8 mouse cellular contexts compared by ENCODE assay signal in genomic region chr9:108832390-108833108, GRCm38 (mm10). TPM values are rescaled to one million over a fixed set of nuclear protein-coding genes. Genes with fewer than 3 reads are reported as not detected.
DNase-seq lines count a peak whose midpoint lies in the region; ATAC-seq and TF ChIP-seq lines count a peak whose summit lies in the region.

No protein-coding gene starts in this region.

- DNase-seq in A20 (ENCODE audit: low read depth, low spot score): peak; percentile 92
- peak; percentile 95 for DNase-seq in brain, embryonic 14.5 days (ENCODE audit: low read depth)
- peak; percentile 91 for DNase-seq in liver, embryonic 11.5 days (ENCODE audit: low spot score)
- peak; percentile 65 to 70 for DNase-seq in spleen, postnatal 14 days (ENCODE audit: low spot score in 2 of 2)

- TF ChIP-seq CTCF in brain, embryonic 14.5 days (IDR thresholded peaks at IDR 0.05; ENCODE audit: borderline replicate concordance, extremely low read depth, insufficient read depth, insufficient read length): no peak

- no peaks in the 10 kb centered on the region for H3K9me3 ChIP-seq in heart, embryonic 12.5 days (replicated peaks)
- no peaks in the 10 kb centered on the region for H3K9me3 ChIP-seq in kidney, embryonic 16.5 days (ENCODE audit: low read length)
- no peaks in the 10 kb centered on the region for H3K9me3 ChIP-seq in liver, embryonic 11.5 days (ENCODE audit: control insufficient read depth, low read length)

- TF ChIP-seq POLR2A in brain, embryonic 14.5 days (IDR thresholded peaks at IDR 0.05; ENCODE audit: borderline replicate concordance, extremely low read depth, insufficient read depth, insufficient read length, poor library complexity, severe bottlenecking): no peak

- H3K27ac ChIP-seq in heart, embryonic 12.5 days (ENCODE audit: poor library complexity, severe bottlenecking): no peak overlapping the region
- no peak overlapping the region for H3K27ac ChIP-seq in kidney, embryonic 16.5 days (ENCODE audit: low read length)
- H3K27ac ChIP-seq in liver, embryonic 11.5 days (ENCODE audit: low read depth, low read length): no peak overlapping the region

- 5% methylated on average over 46 of the region's 46 CpGs for WGBS in heart, embryonic 12.5 days
- WGBS in kidney, embryonic 16.5 days: 4% methylated on average over 46 of the region's 46 CpGs
- WGBS in liver, embryonic 11.5 days: 3% methylated on average over 46 of the region's 46 CpGs

- peak overlapping the region; percentile 96 for H3K4me2 ChIP-seq in heart, embryonic 12.5 days
- H3K4me2 ChIP-seq in kidney, embryonic 16.5 days (replicated peaks; ENCODE audit: low read depth, low read length): peak overlapping the region; percentile 72
- peak overlapping the region; percentile 99 for H3K4me2 ChIP-seq in liver, embryonic 11.5 days

- H3K4me3 ChIP-seq in heart, embryonic 12.5 days: peak overlapping the region; percentile 55
- H3K4me3 ChIP-seq in kidney, embryonic 16.5 days (ENCODE audit: low read length): peak overlapping the region; percentile 51
- H3K4me3 ChIP-seq in liver, embryonic 11.5 days (ENCODE audit: low read depth, low read length): peak overlapping the region; percentile 52

- H3K36me3 ChIP-seq in heart, embryonic 12.5 days: no peaks in the 10 kb centered on the region
- no peaks in the 10 kb centered on the region for H3K36me3 ChIP-seq in kidney, embryonic 16.5 days (ENCODE audit: insufficient read depth, low read length)
- no peaks in the 10 kb centered on the region for H3K36me3 ChIP-seq in liver, embryonic 11.5 days (ENCODE audit: control insufficient read depth, insufficient read depth, low read length)

- peak; percentile 77 for ATAC-seq in erythroid progenitor cell, adult 5-6 weeks (replicated peaks; ENCODE audit: low FRiP score, poor library complexity, severe bottlenecking)
- ATAC-seq in heart, embryonic 12.5 days (ENCODE audit: insufficient number of reproducible peaks, low FRiP score): peak; percentile 97
- peak; percentile 98 for ATAC-seq in kidney, embryonic 16.5 days (ENCODE audit: low FRiP score, low TSS enrichment)
- peak; percentile 99 for ATAC-seq in liver, embryonic 11.5 days (replicated peaks; ENCODE audit: low FRiP score)
- peak; percentile 88 for ATAC-seq in monocyte, adult 5-6 weeks (replicated peaks; ENCODE audit: insufficient number of reproducible peaks, low FRiP score, low TSS enrichment, poor library complexity, severe bottlenecking)

- H3K9ac ChIP-seq in heart, embryonic 12.5 days: peak overlapping the region; percentile 39; the same call in 1 of the 2 replicates
- H3K9ac ChIP-seq in kidney, embryonic 16.5 days (replicated peaks; ENCODE audit: low read length): no peak overlapping the region; the same call in 1 of the 2 replicates
- H3K9ac ChIP-seq in liver, embryonic 11.5 days (ENCODE audit: low read depth, low read length): no peak overlapping the region

- H3K27me3 ChIP-seq in heart, embryonic 12.5 days (replicated peaks): peaks cover 75% of the 10 kb centered on the region
- peaks cover 59% of the 10 kb centered on the region for H3K27me3 ChIP-seq in kidney, embryonic 16.5 days (ENCODE audit: insufficient read depth, low read length)
- H3K27me3 ChIP-seq in liver, embryonic 11.5 days (replicated peaks; ENCODE audit: control insufficient read depth, insufficient read depth, low read length): peaks cover 60% of the 10 kb centered on the region

- H3K4me1 ChIP-seq in heart, embryonic 12.5 days (replicated peaks): peaks cover 17% of the 10 kb centered on the region
- peaks cover 13% of the 10 kb centered on the region for H3K4me1 ChIP-seq in kidney, embryonic 16.5 days (ENCODE audit: insufficient read depth, low read length)
- H3K4me1 ChIP-seq in liver, embryonic 11.5 days (replicated peaks; ENCODE audit: control insufficient read depth, insufficient read depth, low read length): peaks cover 16% of the 10 kb centered on the region

RNA-seq across cellular contexts. Expression of gene Celsr3, which starts 6.4 kb away (rescaled TPM):
- 110 and 130 TPM in 2 replicates for polyA plus RNA-seq in brain, embryonic 14.5 days (2012; rRNA removed)
- total RNA-seq in erythroid progenitor cell, adult 5-6 weeks (2015; ENCODE audit: low replicate concordance): 2.9 and 4.3 TPM in 2 replicates
- 0.51 and 0.61 TPM in 2 replicates for total RNA-seq in erythroid progenitor cell, adult 5-6 weeks (2017; ENCODE audit: low replicate concordance)
- polyA plus RNA-seq in heart, embryonic 12.5 days (2016; fragmentation: Nextera tagmentation; extraction: Ambion mirVana): 0.08 and 0.09 TPM in 2 replicates
- 0.12 and 0.26 TPM in 2 replicates for polyA plus RNA-seq in kidney, embryonic 16.5 days (2015; fragmentation: Nextera tagmentation; extraction: Ambion mirVana)
- 0.08 and 0.22 TPM in 2 replicates for polyA plus RNA-seq in liver, embryonic 11.5 days (2014; fragmentation: Nextera tagmentation; extraction: Ambion mirVana)
- 0.48 to 2.7 TPM (median 0.68 TPM) in 3 replicates for total RNA-seq in monocyte, adult 5-6 weeks (2017)

RNA-seq across cellular contexts. Expression of gene Slc26a6, which starts 20.5 kb away (rescaled TPM):
- 22.4 and 23.1 TPM in 2 replicates for polyA plus RNA-seq in brain, embryonic 14.5 days (2012; rRNA removed)
- not detected in 2 replicates for total RNA-seq in erythroid progenitor cell, adult 5-6 weeks (2015; ENCODE audit: low replicate concordance)
- not detected in 2 replicates for total RNA-seq in erythroid progenitor cell, adult 5-6 weeks (2017; ENCODE audit: low replicate concordance)
- polyA plus RNA-seq in heart, embryonic 12.5 days (2016; fragmentation: Nextera tagmentation; extraction: Ambion mirVana): 6.0 and 8.0 TPM in 2 replicates
- 14.4 and 15.3 TPM in 2 replicates for polyA plus RNA-seq in kidney, embryonic 16.5 days (2015; fragmentation: Nextera tagmentation; extraction: Ambion mirVana)
- 9.0 and 10.5 TPM in 2 replicates for polyA plus RNA-seq in liver, embryonic 11.5 days (2014; fragmentation: Nextera tagmentation; extraction: Ambion mirVana)
- 6.2 to 10.0 TPM (median 8.4 TPM) in 3 replicates for total RNA-seq in monocyte, adult 5-6 weeks (2017)

RNA-seq across cellular contexts. Expression of gene Nckipsd, which starts 24.4 kb away (rescaled TPM):
- 34.3 and 38.5 TPM in 2 replicates for polyA plus RNA-seq in brain, embryonic 14.5 days (2012; rRNA removed)
- 2.9 and 6.1 TPM in 2 replicates for total RNA-seq in erythroid progenitor cell, adult 5-6 weeks (2015; ENCODE audit: low replicate concordance)
- 9.8 and 20.6 TPM in 2 replicates for total RNA-seq in erythroid progenitor cell, adult 5-6 weeks (2017; ENCODE audit: low replicate concordance)
- polyA plus RNA-seq in heart, embryonic 12.5 days (2016; fragmentation: Nextera tagmentation; extraction: Ambion mirVana): 8.9 and 9.2 TPM in 2 replicates
- 17.7 and 23.6 TPM in 2 replicates for polyA plus RNA-seq in kidney, embryonic 16.5 days (2015; fragmentation: Nextera tagmentation; extraction: Ambion mirVana)
- 8.8 and 16.2 TPM in 2 replicates for polyA plus RNA-seq in liver, embryonic 11.5 days (2014; fragmentation: Nextera tagmentation; extraction: Ambion mirVana)
- 1.8 to 7.4 TPM (median 4.9 TPM) in 3 replicates for total RNA-seq in monocyte, adult 5-6 weeks (2017)

RNA-seq across cellular contexts. Expression of gene Ip6k2, which starts 49.0 kb away (rescaled TPM):
- 352 and 472 TPM in 2 replicates for polyA plus RNA-seq in brain, embryonic 14.5 days (2012; rRNA removed)
- total RNA-seq in erythroid progenitor cell, adult 5-6 weeks (2015; ENCODE audit: low replicate concordance): 16.2 and 32.7 TPM in 2 replicates
- 32.5 and 80.9 TPM in 2 replicates for total RNA-seq in erythroid progenitor cell, adult 5-6 weeks (2017; ENCODE audit: low replicate concordance)
- 45.1 and 47.7 TPM in 2 replicates for polyA plus RNA-seq in heart, embryonic 12.5 days (2016; fragmentation: Nextera tagmentation; extraction: Ambion mirVana)
- 100 and 109 TPM in 2 replicates for polyA plus RNA-seq in kidney, embryonic 16.5 days (2015; fragmentation: Nextera tagmentation; extraction: Ambion mirVana)
- polyA plus RNA-seq in liver, embryonic 11.5 days (2014; fragmentation: Nextera tagmentation; extraction: Ambion mirVana): 31.8 and 37.5 TPM in 2 replicates
- 34.7 to 78.2 TPM (median 74.6 TPM) in 3 replicates for total RNA-seq in monocyte, adult 5-6 weeks (2017)

Comparison
In these comparisons a context has a peak if more than half of its experiments do, and no peak if none do; other contexts are left out.
1. RNA of gene Celsr3, which starts 6.4 kb away (polyA plus RNA-seq): 110 to 130 TPM in brain, embryonic 14.5 days; 0.08 to 0.22 TPM in liver, embryonic 11.5 days, 0.12 to 0.26 TPM in kidney, embryonic 16.5 days and 0.08 to 0.09 TPM in heart, embryonic 12.5 days; every median in the first group is over 10 times any median in the second.
2. Peak in every context shown above with its lines, with median percentiles within 50 percentile points of each other: DNase-seq, ATAC-seq, H3K4me2 ChIP-seq and H3K4me3 ChIP-seq.